Mouse (Mus musculus): ENCODE measurements around the gene Zbtb32.
A peak's percentile ranks its signal among the peaks of the same experiment; 100 is the strongest.

Gene Zbtb32

GRCm38 (mm10) chr7:30598786-30599185 is at the start of gene Zbtb32:
TSS of gene Zbtb32 (minus strand) at chr7:30598909.
- no peak for DNase-seq

GRCm38 (mm10) chr7:30639083-30639482 is 40.4 kb upstream of the Zbtb32 start:
- DNase-seq = no peak

- no peak for DNase-seq
Measured at GRCm38 (mm10) chr7:30636395-30636794, 37.7 kb upstream of the Zbtb32 start.

- no peak for DNase-seq
Measured at GRCm38 (mm10) chr7:30635752-30636151, 37.0 kb upstream of the Zbtb32 start, which contains the start of gene Etv2. TSS of gene Etv2 (minus strand) at chr7:30635852.

- peak; percentile 18 for DNase-seq
Measured at GRCm38 (mm10) chr7:30634621-30635020, 35.9 kb upstream of the Zbtb32 start.

DNA sequence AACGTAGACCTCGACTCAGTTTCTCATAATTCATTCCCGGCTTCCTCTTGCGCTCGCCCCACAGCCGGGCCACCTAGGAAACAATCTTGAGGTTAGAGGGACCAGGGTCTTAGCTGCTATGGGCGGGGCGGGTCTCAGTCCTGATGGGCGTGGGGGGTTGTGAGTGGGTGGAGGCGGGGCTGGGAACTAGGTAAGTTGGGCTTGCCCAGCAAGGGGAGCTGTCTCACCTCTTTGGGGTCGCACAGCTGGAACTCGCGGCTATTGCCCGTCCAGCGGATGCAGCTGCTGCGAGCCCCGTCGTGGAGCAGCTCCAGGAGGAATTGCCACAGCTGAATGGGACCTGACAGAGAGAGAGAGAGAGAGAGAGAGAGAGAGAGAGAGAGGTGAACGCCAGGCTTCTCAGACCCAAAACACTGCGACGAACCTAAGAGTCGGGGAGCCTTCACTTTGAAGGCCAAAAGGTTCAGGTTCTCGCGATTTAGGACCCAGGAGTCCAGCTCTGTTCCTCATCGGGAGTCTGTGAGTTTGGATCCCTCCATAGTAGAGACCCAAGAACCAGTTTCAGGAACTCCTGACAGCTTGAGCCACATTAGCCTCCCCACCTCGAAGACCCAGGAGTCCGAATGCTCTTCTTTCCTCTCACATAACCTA is 35.2 kb upstream of the Zbtb32 start:
- no peak for DNase-seq

DNA sequence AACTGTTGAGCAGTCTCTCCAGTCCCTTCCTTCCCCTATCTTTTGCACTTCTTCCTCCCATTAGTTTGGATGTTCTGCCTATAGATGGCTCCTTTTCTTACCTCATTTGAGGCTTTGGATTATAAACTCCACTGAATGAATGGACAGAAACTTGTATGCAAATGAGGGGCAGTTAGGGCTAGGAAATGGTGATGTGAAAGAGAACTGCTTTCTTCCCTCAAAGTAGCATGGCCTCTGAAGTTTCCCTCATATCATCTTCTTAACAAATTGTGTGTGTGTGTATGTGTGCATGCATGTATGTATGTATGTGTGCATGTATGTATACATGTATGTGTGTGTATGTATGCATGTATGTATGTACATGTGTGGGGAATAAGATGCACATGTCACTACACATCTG is 30.3 kb upstream of the Zbtb32 start:
- DNase-seq = no peak

DNA sequence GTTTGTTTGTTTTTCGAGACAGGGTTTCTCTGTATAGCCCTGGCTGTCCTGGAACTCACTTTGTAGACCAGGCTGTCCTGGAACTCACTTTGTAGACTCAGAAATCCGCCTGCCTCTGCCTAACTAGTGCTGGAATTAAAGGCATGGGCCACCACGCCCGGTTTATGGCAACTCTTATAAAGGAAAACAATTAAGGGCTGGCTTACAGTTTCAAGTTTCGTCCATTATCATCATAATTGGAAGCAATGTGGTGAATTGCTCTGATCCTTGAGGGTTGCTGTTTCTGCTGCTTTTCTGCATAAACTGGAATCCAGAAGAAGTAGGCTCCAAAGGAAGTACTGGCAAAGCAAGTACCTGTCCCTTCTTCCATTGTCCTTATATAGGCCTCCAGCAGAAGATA is 27.9 kb upstream of the Zbtb32 start:
- DNase-seq = no peak

GRCm38 (mm10) chr7:30625530-30626384 is 27.0 kb upstream of the Zbtb32 start, which contains the start of gene Cox6b1:
TSS of gene Cox6b1 (minus strand) at chr7:30626151.
- peak; percentile 88 for DNase-seq

DNA sequence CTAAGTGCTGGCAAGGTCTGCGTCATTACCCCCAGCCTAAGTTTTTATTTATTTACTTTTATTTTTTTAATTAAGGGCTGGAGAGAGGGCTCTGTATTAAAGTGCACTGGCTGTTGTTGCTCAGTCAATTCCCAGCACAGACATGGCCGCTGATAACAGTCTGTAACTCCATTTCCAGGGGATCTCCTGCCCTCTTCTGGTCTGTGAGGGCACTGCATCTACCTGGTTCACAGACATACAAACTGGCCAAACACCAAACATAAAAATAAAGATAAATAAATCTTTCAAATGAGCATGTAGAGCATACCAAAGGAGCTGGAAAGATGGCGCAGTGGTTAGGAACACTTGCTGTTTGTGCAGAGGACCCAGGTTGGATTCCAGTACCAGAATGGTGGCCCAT is 20.5 kb upstream of the Zbtb32 start:
- DNase-seq = no peak

DNA sequence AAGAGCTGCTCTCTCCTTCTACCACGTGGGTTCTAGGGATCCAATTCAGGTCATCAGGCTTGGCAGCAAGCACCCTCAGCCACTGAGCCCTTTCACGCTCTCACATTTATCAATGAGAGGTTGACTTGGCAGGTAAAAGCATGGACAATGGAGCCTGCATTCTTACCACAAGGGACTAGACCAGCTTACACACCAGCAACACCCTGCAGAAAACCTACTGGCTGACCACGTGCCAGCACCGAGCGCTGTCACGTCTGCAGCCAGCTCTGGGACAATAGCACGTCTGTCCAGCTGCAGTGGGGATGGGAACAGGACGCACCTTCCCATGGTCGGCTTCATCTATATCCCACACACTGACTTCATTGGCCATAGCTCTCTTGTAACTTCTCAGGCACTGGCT is 19.9 kb upstream of the Zbtb32 start:
- no peak for DNase-seq

DNA sequence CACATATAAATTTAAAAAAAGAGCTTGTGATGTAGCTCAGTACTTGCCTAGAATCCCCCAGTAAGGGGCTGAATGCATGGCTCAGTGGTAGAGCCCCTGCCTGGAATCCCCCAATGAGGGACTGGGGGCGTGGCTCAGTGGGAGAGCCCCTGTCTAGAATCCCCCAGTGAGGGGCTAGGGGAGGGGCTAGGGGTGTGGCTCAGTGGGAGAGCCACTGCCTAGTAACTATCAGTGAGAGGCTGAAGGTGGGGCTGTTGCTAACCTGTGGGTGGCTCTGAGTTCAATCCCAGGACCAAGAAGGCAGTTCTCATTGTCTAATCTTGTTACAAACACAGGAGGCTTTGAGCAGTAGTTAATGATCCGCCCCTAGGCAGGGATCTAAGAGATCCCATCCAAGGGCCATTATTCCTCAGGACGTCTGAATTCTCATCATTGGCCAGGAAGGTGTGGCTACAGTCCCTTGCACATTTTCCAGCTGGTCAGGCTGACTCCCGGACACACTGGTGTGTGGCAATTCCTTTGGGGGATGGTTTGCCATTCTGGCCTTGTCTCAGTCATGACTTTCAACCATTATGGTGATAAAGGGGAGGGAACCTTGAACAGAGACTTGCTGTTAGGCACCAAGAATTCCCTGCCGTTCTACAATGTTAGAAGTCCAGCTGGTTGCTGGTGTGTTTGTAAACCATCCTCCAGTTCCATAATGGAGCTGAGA is 16.5 kb upstream of the Zbtb32 start:
- no peak for DNase-seq

DNA sequence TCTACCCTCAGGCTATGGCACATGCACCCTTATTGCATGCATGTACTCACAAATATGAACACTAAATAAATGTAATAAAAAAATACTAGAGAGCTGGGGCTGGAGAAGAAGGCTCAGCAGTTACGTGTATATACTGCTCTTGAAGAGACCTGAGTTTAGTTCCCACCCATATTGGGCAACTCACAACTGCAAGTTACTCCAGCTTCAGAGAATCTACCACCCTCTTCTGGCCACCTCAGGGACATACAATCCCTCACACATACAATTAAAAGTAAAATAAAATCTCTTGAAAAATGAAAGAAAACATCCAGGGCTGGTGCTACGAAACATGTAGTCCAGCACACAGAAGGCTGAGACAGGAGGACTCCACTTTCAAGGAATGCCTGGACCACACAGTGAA is 15.7 kb upstream of the Zbtb32 start:
- no peak for DNase-seq

- peak; percentile 59 for DNase-seq
Measured at GRCm38 (mm10) chr7:30613529-30614112, 14.9 kb upstream of the Zbtb32 start.

DNA sequence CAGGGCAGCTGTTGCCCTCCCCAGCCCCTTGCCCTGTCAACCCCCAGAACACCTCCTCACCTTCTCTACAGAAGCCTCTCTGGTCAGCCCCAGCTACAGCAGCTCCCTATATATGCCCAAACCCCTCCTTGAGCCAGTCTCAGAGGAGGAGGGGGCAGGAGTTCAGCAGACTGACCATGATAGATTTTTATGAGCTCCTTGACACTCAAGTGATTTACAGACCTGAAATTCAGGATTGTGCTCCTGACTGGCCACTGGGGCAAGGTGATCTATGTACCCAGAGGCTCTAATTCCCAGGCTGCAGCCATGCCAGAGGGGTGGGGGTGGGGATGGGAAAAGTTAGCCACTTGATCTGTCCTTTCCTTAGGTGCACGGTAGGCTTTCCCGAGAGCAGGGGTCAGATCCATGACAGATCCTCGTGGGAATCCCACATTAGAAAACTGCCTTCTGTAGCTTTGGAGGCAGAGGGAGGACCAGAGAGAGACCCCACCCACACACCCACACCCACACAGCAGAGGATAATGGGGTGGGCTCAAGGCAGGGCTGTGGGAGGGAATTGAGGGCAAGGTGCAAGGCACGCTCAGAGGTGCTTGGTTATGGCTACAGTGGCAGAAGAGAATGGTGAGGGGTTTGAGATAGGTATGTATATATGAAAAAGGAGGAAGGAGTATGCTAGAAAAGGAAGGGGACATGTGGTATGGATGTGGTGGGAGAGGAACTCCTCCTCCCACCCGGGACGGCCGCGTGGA is 14.1 kb upstream of the Zbtb32 start, which contains the start of gene Upk1a:
Upk1a (minus strand) TSS at position 194 of the 749 bp plus-strand sequence.
- DNase-seq = no peak

DNA sequence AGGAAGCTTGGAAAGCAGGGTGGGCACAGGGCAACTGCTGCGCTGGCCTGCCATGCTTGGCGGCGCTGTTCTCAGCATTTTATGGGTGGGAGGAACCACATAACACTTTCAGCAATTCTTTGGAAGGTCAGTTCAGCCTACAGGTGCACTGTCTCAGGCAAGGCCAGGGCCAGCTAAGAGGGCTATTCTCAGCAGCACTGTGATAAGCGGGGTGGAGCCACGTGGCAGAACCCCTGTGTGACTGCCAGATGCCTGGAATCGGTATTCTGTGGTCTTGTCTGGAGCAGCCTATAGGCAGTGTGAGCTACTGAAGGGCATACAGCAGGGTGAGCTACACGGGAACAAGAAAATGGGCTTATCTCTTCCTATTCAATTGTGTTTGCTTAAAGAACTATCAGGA is 11.3 kb upstream of the Zbtb32 start:
- DNase-seq = no peak

DNA sequence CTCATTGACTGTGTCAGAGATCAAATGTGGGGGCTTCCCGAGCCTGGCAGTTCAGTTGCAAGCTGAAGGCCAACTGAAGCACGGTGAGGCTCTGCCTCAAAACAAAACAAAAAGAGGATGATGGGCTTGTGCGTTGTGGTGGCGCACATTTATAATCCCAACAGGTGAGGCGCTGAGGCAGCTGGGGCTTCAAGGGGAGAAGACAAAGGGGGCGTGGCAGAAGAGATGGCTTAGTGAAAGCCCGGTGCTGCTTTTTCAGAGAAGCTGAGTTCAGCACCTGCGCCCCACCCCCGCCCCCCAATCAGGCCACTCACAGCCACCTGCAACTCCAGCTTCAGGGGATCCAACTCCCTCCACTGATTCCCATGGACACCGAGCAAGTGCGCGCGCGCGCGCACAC is 9.8 kb upstream of the Zbtb32 start:
- no peak for DNase-seq

- peak; percentile 46 for DNase-seq
Measured at GRCm38 (mm10) chr7:30607706-30608309, 9.1 kb upstream of the Zbtb32 start.

GRCm38 (mm10) chr7:30604944-30605343 is 6.2 kb upstream of the Zbtb32 start:
- DNase-seq = no peak

GRCm38 (mm10) chr7:30604424-30604823 is 5.7 kb upstream of the Zbtb32 start:
- no peak for DNase-seq

GRCm38 (mm10) chr7:30602583-30602982 is 3.9 kb upstream of the Zbtb32 start:
- DNase-seq = peak; percentile 81

- peak; percentile 67 for DNase-seq
Measured at GRCm38 (mm10) chr7:30600651-30601050, 1.9 kb upstream of the Zbtb32 start.

Data from kidney, adult 11 months (tissue).